Mouse (Mus musculus): ENCODE measurements at regions not wholly inside any gene's neighbourhood (a gene's known extent, or its start where the extent isn't known, plus 50 kb on each side); places are given as distances from the start of the nearest gene placed in this dataset.

- no peak for DNase-seq (ENCODE audit: low read depth, low spot score)
Observed at GRCm38 (mm10) chr12:31130434-31130833, 56.8 kb downstream of the Fam110c start.

DNA sequence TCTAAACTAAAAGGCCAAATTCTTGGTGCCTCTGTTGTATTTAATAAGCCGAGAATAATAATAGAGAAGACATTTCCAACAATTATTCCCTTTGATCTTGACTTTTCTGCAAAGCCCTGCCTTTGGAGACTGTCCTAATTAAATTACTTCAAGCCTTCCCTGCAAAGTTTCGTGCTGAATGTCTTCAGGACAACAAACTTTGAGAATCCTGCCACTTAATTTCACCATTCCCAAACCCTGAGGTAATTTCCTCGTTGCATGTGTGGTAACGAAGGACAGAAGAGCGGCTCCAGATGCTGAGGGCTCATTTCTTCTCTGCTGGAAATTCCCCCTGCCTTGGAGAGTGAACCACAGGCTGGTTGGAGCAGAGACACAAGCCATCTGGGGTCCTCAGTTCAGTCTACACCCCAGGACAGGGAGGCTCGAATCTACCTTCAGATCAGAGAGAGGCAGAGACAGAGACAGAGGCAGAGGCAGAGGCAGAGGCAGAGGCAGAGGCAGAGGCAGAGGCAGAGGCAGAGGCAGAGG, 60.9 kb downstream of the Fam110c start:
- no peak for DNase-seq (ENCODE audit: low read depth, low spot score)

DNA sequence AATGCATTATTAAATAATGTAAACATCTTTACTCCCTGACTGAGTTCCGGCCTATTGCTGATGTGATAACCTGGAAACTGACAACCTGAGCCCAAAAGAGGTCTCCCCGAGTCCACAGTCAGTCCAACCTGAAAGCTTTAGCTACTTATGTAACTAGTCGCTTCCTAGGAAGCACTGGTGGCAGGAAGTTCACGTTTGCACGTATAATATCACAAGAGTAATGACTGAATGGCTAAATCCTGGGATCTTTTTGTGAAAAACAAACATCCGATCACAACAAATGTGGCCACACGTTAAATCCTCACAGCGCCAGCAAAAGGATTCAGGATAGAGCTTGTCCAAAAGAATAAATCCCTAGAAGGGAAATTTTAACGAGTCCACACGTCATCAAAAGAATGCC, 62.7 kb downstream of the Fam110c start:
- no peak for DNase-seq (ENCODE audit: low read depth, low spot score)

DNA sequence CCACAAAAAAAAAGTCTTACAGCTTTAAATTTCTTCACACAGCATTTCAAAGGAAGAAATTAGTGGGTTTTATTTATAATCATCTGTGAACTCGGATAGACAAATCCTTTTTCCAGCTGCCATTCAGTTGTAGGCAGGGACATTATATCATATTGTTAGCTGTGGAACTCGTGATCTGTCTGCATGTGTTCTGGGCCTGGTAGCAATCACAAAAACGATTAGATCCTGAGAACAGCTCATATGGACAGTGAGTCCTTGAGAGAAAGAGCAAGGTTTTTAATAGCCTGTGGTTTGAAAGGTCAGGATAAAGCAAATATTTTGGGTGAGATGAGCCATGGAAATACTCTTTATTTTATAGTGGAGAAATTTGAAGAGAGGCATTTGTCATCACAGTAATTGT, 63.2 kb downstream of the Fam110c start:
- no peak for DNase-seq (ENCODE audit: low read depth, low spot score)

GRCm38 (mm10) chr12:31137431-31137830, 63.8 kb downstream of the Fam110c start:
- DNase-seq (ENCODE audit: low read depth, low spot score), result no peak

GRCm38 (mm10) chr12:31139853-31140252, 66.2 kb downstream of the Fam110c start:
- DNase-seq (ENCODE audit: low read depth, low spot score), result no peak

- DNase-seq (ENCODE audit: low read depth, low spot score), result no peak
Observed at GRCm38 (mm10) chr12:31143266-31143665, 69.6 kb downstream of the Fam110c start.

DNA sequence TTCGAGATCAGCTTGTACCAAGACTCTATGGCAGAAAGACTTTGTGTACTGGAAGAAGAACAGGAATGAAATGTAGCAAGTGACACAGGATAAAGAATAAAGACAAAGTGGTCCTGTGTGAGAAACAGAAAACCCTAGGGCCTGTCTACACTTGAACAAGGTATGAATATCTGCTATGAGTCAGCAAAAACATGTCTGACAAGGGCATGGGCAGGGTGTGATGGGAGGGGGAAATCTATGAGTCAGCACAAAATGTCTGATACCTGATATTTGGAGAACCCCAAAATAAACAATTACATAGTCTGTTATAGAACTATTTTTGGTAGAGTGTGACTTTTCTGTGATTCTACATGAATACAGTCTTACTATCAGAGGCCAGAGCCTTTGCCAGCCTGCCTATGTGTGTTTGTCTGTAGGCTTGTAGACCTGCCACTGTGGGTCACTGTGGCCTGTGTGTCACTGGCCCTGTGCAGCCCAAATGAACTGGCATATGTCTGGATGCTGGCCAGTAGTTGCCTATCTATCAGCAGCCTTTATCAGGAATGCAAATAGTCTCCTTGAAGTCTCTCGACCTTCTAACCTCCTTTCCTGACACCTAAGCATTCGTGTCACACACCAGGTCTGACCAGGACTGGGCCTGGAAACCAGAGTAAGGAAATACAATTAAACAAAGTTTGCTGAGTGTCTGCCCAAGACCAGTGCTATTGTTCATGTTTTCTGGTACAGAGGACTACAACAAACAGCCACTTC, 71.5 kb downstream of the Fam110c start:
- DNase-seq (ENCODE audit: low read depth, low spot score), result no peak

DNA sequence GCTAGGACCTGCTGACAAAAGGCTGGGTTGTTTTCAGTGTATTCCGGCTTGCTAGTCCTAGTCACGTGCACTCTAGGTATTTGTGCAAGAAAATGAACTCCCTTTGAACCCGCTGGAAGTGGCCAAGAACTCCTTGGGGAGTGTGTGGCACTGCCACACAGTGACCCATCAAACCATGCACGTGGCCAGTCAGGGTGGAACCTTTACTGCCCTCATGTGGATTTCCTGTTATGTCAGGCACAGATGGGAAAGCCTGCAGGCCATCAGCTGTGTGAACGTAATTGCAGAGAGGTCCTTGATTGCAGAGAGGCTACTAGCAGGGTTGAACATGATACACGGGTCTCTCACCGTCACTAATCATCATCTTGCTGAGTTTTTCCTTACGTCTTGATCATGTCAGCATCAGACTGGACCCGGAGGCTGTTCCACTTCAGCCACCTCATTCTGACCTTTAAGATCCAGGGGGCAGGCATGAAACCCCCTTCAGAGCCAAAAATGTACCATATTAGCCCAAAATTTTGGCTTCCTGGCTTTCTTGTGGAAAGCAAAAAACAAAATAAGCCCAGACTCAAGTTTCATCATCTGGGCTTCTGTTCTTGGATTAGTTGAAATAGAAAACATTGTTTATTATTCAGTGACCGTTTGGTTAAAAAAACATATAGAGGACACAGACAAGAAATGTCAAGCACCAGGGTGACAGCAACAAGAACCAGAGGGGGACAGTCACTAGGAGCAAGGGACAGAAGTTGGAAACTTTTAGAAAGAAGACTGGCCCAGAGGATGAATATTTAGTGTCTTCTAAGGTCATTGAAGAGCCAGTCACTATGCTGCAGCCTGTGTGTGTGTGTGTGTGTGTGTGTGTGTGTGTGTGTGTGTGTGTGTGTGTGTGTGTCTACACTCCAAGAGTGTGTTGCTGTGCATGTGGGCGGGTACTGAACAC, 75.0 kb downstream of the Fam110c start:
- DNase-seq (ENCODE audit: low read depth, low spot score), result no peak

DNA sequence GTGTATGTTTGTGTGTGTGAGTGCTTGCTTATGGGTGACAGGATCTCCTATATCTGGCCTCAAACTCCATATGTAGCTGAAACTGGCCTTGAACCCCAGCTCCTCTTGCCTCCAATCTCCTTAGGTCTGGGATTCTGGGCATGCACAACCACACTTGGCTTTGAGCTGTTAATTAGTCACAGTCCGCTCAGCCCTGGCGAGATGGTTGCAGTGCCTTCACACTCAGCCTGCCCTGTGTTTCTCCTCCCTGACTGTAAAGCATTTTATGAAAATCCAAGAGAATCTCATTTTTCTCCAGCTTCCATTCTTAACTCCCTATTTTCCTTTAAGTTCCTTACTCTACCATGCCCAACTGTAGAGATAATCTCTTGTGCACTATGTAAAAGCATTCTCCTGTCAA, 80.1 kb downstream of the Fam110c start:
- no peak for DNase-seq (ENCODE audit: low read depth, low spot score)

DNA sequence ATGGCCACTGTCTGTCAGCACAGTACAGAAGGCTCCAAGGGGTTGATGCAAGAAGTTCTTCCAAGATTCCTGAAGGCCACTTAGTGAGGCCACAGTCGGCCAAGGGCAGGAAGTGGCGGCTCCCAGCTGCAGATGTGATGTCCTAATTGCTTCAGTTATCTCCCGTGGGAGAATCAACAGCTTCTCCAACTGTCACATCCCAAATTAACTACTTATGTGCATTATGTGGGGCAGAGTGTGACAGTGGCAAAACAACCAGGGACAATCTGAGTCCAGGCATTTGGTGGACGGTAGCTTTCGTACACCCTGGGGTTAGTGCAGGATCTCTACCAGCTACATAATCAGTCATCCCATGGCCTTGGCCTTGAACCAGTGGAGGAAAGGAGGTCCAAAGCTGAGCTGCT, 80.9 kb downstream of the Fam110c start:
- no peak for DNase-seq (ENCODE audit: low read depth, low spot score)

DNA sequence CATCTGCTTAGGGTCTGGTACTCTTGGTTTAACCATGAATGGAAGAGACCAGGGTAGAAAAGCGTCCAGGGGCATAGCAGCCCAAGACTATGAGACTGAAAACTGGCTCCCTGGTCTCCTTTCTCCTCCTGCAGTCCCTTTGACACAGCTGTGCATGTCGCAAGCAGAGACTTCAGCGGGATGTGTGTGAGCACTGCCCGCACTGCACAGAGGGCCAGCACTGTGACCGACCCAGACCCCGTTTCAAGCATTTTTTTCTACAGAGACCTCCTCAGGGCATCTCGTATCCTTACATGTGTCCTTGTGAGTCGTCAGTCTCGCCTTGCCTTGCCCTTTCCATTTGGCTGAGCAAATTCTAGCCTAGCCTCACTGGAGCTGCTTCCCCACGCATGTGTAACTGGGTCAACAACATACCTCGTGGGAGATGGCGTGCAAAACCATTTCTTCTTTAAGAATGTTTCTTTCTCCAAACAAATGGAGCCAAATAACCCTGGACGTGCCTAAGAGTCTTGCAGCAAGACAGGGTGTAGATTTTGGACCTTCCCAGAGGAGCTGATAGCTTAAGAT, 82.6 kb downstream of the Fam110c start:
- no peak for DNase-seq (ENCODE audit: low read depth, low spot score)

- DNase-seq (ENCODE audit: low read depth, low spot score), result no peak
Observed at GRCm38 (mm10) chr12:31157453-31157852, 83.1 kb upstream of the Gm6993 start.

DNA sequence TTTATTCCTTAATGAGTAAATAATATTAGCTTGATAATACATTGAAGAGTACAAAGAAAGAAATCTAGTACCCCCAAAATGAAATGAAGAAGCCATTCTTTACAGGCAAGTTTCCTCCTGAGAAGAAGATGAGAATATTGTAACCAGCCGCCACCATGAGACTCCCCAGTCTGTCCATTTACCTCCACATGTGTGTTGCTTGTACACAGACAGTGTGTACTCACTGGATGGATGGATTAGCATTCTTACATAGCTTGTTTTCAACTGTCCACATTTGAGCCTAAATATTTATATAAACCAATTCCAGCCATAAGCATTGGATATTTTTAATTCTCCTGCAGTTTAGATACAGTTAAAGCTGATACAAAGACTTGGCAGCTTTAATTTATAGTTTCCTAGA, 82.7 kb upstream of the Gm6993 start:
- no peak for DNase-seq (ENCODE audit: low read depth, low spot score)

DNA sequence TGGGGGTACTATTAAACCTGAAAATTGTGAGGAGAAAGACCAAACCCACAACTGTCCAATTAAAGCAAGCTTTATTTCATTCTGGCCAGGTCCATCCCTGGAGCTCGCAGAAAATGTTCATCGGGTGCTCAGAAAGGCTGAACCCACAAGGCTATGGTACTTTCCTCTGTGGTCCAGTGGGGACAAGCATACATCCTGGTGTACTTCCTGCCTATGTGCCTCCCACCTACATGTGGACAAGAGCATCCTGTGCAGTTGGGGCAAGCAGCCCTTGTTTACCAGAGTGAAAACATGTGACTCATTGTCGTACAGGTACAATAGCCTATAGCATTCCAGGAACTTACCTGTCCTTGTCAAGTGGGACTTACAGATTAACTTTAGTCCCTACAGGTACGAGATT, 81.7 kb upstream of the Gm6993 start:
- DNase-seq (ENCODE audit: low read depth, low spot score), result no peak

GRCm38 (mm10) chr12:31159378-31159777, 81.2 kb upstream of the Gm6993 start:
- no peak for DNase-seq (ENCODE audit: low read depth, low spot score)

- DNase-seq (ENCODE audit: low read depth, low spot score), result peak; percentile 64
Observed at GRCm38 (mm10) chr12:31168221-31168890, 72.2 kb upstream of the Gm6993 start.

- no peak for DNase-seq (ENCODE audit: low read depth, low spot score)
Observed at GRCm38 (mm10) chr12:31170111-31170510, 70.5 kb upstream of the Gm6993 start.

DNA sequence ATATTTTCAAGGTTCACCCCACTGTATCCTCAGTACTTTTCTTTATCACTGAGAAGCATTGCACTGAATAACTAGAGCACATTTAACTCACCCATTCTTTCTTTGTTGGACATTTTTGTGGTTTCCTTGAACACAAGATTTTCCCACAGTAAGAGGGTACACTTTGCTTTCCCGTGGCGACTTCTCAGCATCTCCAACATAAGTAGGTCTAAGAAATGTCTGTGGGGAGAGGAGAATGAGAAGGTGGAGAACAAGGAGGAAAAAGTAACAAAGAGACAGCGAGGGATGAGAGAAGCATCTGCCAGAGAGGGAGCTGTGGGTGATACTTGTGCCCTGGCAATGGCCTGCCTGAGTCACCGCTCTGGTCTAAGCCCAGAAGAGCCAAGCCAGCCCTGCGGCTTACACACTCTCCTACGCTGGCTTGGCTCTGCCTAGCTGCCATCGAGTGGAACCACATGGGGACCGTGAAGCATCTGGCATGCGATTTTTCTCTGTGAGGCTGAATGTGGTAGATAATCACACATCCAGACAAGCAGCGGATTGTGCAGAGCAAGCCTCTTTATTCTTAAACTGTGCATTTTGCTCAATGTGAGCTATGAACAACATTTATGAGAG, 69.9 kb upstream of the Gm6993 start:
- peak; percentile 92 for DNase-seq (ENCODE audit: low read depth, low spot score)

GRCm38 (mm10) chr12:31171992-31172391, 68.6 kb upstream of the Gm6993 start:
- no peak for DNase-seq (ENCODE audit: low read depth, low spot score)
